Mouse (Mus musculus): ENCODE data around the gene Pdcd4.

Pdcd4 gene

GRCm38 (mm10) chr19:53892061-53892460 lies at the start of gene Pdcd4:
Gene Pdcd4, plus strand, starts transcription at chr19:53892231.
- no peak for DNase-seq

- DNase-seq: no peak
Measured at GRCm38 (mm10) chr19:53843972-53844371, 48.1 kb upstream of the Pdcd4 start.

GRCm38 (mm10) chr19:53848272-53848995 lies 43.6 kb upstream of the Pdcd4 start:
- no peak for DNase-seq

- DNase-seq: peak; percentile 76
Measured at GRCm38 (mm10) chr19:53850166-53850922, 41.7 kb upstream of the Pdcd4 start.

GRCm38 (mm10) chr19:53851352-53851751 lies 40.7 kb upstream of the Pdcd4 start:
- no peak for DNase-seq

- peak; percentile 43 for DNase-seq
Measured at GRCm38 (mm10) chr19:53851826-53852698, 40.0 kb upstream of the Pdcd4 start.

GRCm38 (mm10) chr19:53852699-53853451 lies 39.2 kb upstream of the Pdcd4 start:
- DNase-seq: peak; percentile 88

GRCm38 (mm10) chr19:53854978-53855377 lies 37.1 kb upstream of the Pdcd4 start:
- DNase-seq: no peak

- DNase-seq: no peak
Measured at GRCm38 (mm10) chr19:53855781-53856180, 36.2 kb upstream of the Pdcd4 start.

GRCm38 (mm10) chr19:53856794-53857193 lies 35.2 kb upstream of the Pdcd4 start:
- no peak for DNase-seq

- no peak for DNase-seq
Measured at GRCm38 (mm10) chr19:53857962-53858361, 34.1 kb upstream of the Pdcd4 start.

- DNase-seq: no peak
Measured at GRCm38 (mm10) chr19:53859149-53859548, 32.9 kb upstream of the Pdcd4 start.

- DNase-seq: no peak
Measured at GRCm38 (mm10) chr19:53859593-53859992, 32.4 kb upstream of the Pdcd4 start.

- no peak for DNase-seq
Measured at GRCm38 (mm10) chr19:53861346-53861745, 30.7 kb upstream of the Pdcd4 start.

GRCm38 (mm10) chr19:53862573-53863246 lies 29.3 kb upstream of the Pdcd4 start:
- no peak for DNase-seq

- DNase-seq: no peak
Measured at GRCm38 (mm10) chr19:53867238-53867637, 24.8 kb upstream of the Pdcd4 start.

- DNase-seq: no peak
Measured at GRCm38 (mm10) chr19:53868125-53868524, 23.9 kb upstream of the Pdcd4 start.

- no peak for DNase-seq
Measured at GRCm38 (mm10) chr19:53868796-53869195, 23.2 kb upstream of the Pdcd4 start.

- no peak for DNase-seq
Measured at GRCm38 (mm10) chr19:53869427-53870385, 22.3 kb upstream of the Pdcd4 start.

- no peak for DNase-seq
Measured at GRCm38 (mm10) chr19:53870568-53870967, 21.5 kb upstream of the Pdcd4 start.

GRCm38 (mm10) chr19:53871502-53871901 lies 20.5 kb upstream of the Pdcd4 start:
- DNase-seq: no peak

All from cerebellum, adult 9-10 months (tissue).